8 mouse cellular contexts compared by ENCODE assay signal in genomic region chr2:32436686-32437372, GRCm38 (mm10). TPM values are rescaled to one million over a fixed set of nuclear protein-coding genes. Genes with fewer than 3 reads are reported as not detected.
DNase-seq lines count a peak whose midpoint lies in the region; ATAC-seq and TF ChIP-seq lines count a peak whose summit lies in the region.

No protein-coding gene starts in this region.

- H3K4me2 ChIP-seq in heart, embryonic 13.5 days: no peak overlapping the region
- H3K4me2 ChIP-seq in limb, embryonic 14.5 days (replicated peaks; ENCODE audit: low read depth, low read length, severe bottlenecking): no peak overlapping the region
- H3K4me2 ChIP-seq in neural tube, embryonic 15.5 days: no peak overlapping the region

- DNase-seq in heart, adult 2 months: peak in 1 of 2 experiments; percentile 34
- DNase-seq in heart, postnatal 25 days (ENCODE audit: low spot score): no peak
- no peak for DNase-seq in limb, embryonic 14.5 days (ENCODE audit: low spot score)
- no peak for DNase-seq in right cerebral cortex, adult 2 months (ENCODE audit: low spot score in 2 of 2)
- DNase-seq in frontal cortex, postnatal 14 days (ENCODE audit: low spot score in 2 of 2): no peak
- DNase-seq in cerebellum, postnatal 36 days: no peak

- 32% methylated on average over 3 of the region's 3 CpGs for WGBS in heart, adult 2 months
- 51% methylated on average over 3 of the region's 3 CpGs for WGBS in heart, embryonic 13.5 days
- 68% methylated on average over 3 of the region's 3 CpGs for WGBS in limb, embryonic 14.5 days
- WGBS in neural tube, embryonic 15.5 days: 55% methylated on average over 3 of the region's 3 CpGs

- H3K36me3 ChIP-seq in heart, adult 2 months (ENCODE audit: control insufficient read depth, insufficient read depth, low read length): peaks cover 6% of the 10 kb centered on the region
- H3K36me3 ChIP-seq in heart, embryonic 13.5 days: no peaks in the 10 kb centered on the region
- peaks cover under 1% of the 10 kb centered on the region; the same call in 1 of the 2 replicates for H3K36me3 ChIP-seq in limb, embryonic 14.5 days (ENCODE audit: control insufficient read depth, insufficient read depth, low read length)
- no peaks in the 10 kb centered on the region for H3K36me3 ChIP-seq in neural tube, embryonic 15.5 days

- TF ChIP-seq EP300 in heart, adult 2 months (IDR thresholded peaks at IDR 0.05; ENCODE audit: insufficient read depth, low read depth, low read length): 0 out of 2 replicates have a peak, but pooled peaks have one; percentile 32

- H3K4me1 ChIP-seq in heart, adult 2 months (ENCODE audit: control insufficient read depth, insufficient read depth, low read length): peaks cover 12% of the 10 kb centered on the region
- peaks cover 51% of the 10 kb centered on the region for H3K4me1 ChIP-seq in heart, embryonic 13.5 days
- 0 out of 2 replicates have a peak, but pooled peaks cover 7% of the 10 kb centered on the region for H3K4me1 ChIP-seq in limb, embryonic 14.5 days (ENCODE audit: control insufficient read depth, insufficient read depth, low read length)
- peaks cover 32% of the 10 kb centered on the region for H3K4me1 ChIP-seq in neural tube, embryonic 15.5 days

- H3K4me3 ChIP-seq in heart, adult 2 months: no peak overlapping the region
- no peak overlapping the region for H3K4me3 ChIP-seq in heart, embryonic 13.5 days
- H3K4me3 ChIP-seq in limb, embryonic 14.5 days (replicated peaks; ENCODE audit: low read length): no peak overlapping the region
- no peak overlapping the region for H3K4me3 ChIP-seq in neural tube, embryonic 15.5 days (replicated peaks)

- no peaks in the 10 kb centered on the region for H3K27me3 ChIP-seq in heart, adult 2 months (ENCODE audit: control insufficient read depth, insufficient read depth, low read length)
- no peaks in the 10 kb centered on the region for H3K27me3 ChIP-seq in heart, embryonic 13.5 days (replicated peaks)
- no peaks in the 10 kb centered on the region for H3K27me3 ChIP-seq in limb, embryonic 14.5 days (ENCODE audit: control insufficient read depth, insufficient read depth, low read length)
- no peaks in the 10 kb centered on the region for H3K27me3 ChIP-seq in neural tube, embryonic 15.5 days (replicated peaks)

- H3K79me2 ChIP-seq in heart, adult 2 months (replicated peaks; ENCODE audit: control insufficient read depth, insufficient read depth, low read length): peaks cover 2% of the 10 kb centered on the region; the same call in 1 of the 2 replicates

- no peak; the same call in 1 of the 2 replicates for ATAC-seq in heart, embryonic 13.5 days (ENCODE audit: extremely low read depth, insufficient number of reproducible peaks, low FRiP score, low TSS enrichment)
- no peak for ATAC-seq in limb, embryonic 14.5 days (ENCODE audit: low FRiP score, low read depth)
- ATAC-seq in neural tube, embryonic 15.5 days (ENCODE audit: low FRiP score): peak; percentile 63

- H3K27ac ChIP-seq in heart, adult 2 months: peak overlapping the region; percentile 47
- peak overlapping the region; percentile 84 for H3K27ac ChIP-seq in heart, embryonic 13.5 days (replicated peaks)
- H3K27ac ChIP-seq in limb, embryonic 14.5 days (replicated peaks; ENCODE audit: low read depth, low read length): 0 out of 2 replicates have a peak overlapping the region, but pooled peaks have one; percentile 0
- H3K27ac ChIP-seq in neural tube, embryonic 15.5 days (replicated peaks): peak overlapping the region; percentile 66

- H3K9ac ChIP-seq in heart, adult 2 months (ENCODE audit: low read depth, low read length): no peak overlapping the region
- peak overlapping the region; percentile 41 for H3K9ac ChIP-seq in heart, embryonic 13.5 days
- H3K9ac ChIP-seq in limb, embryonic 14.5 days (ENCODE audit: low read depth, low read length, severe bottlenecking): no peak overlapping the region
- no peak overlapping the region for H3K9ac ChIP-seq in neural tube, embryonic 15.5 days (replicated peaks)

- intact Hi-C loops in heart, adult 2 months (cut with DNase I): no loop called here
- intact Hi-C loops in heart, postnatal 25 days (cut with DNase I): no loop called here

- no peak for TF ChIP-seq POLR2A in heart, adult 2 months (IDR thresholded peaks at IDR 0.05; ENCODE audit: insufficient read depth, low read depth, low read length)
- no peak for TF ChIP-seq POLR2A in limb, embryonic 14.5 days (IDR thresholded peaks at IDR 0.05; ENCODE audit: borderline replicate concordance, extremely low read depth, insufficient read depth, insufficient read length)

- no peak for TF ChIP-seq CTCF in heart, adult 2 months (IDR thresholded peaks at IDR 0.05)

- no peaks in the 10 kb centered on the region for H3K9me3 ChIP-seq in heart, embryonic 13.5 days
- H3K9me3 ChIP-seq in limb, embryonic 14.5 days (ENCODE audit: control insufficient read depth, low read length): no peaks in the 10 kb centered on the region
- no peaks in the 10 kb centered on the region for H3K9me3 ChIP-seq in neural tube, embryonic 15.5 days (replicated peaks)

RNA-seq across cellular contexts. Expression of gene Naif1, which starts 13.4 kb away (rescaled TPM):
- total RNA-seq in heart, adult 2 months (2021): 1 to 10 TPM; 2.8 to 3.4 TPM
- polyA plus RNA-seq in heart, adult 2 months (2012; rRNA removed): 3.7 and 4.6 TPM in 2 replicates
- total RNA-seq in heart, postnatal 25 days (2021): 1 to 10 TPM; 3.4 to 4.2 TPM
- polyA plus RNA-seq in heart, embryonic 13.5 days (2015; fragmentation: Nextera tagmentation; extraction: Ambion mirVana): 4.2 and 5.0 TPM in 2 replicates
- 4.5 and 5.1 TPM in 2 replicates for polyA plus RNA-seq in limb, embryonic 14.5 days (2012; rRNA removed)
- polyA plus RNA-seq in limb, embryonic 14.5 days (2014; fragmentation: Nextera tagmentation; extraction: Ambion mirVana): 4.2 and 5.4 TPM in 2 replicates
- 4.4 and 5.3 TPM in 2 replicates for polyA plus RNA-seq in neural tube, embryonic 15.5 days (2015; fragmentation: Nextera tagmentation; extraction: Ambion mirVana)

RNA-seq across cellular contexts. Expression of gene Slc25a25, which starts 14.4 kb away (rescaled TPM):
- total RNA-seq in heart, adult 2 months (2021): 10 to 100 TPM in 1 of 2 experiments, 1 to 10 TPM in 1; 8.5 to 10.1 TPM
- polyA plus RNA-seq in heart, adult 2 months (2012; rRNA removed): 5.7 and 7.3 TPM in 2 replicates
- total RNA-seq in heart, postnatal 25 days (2021): 1 to 10 TPM; 5.6 to 7.5 TPM
- polyA plus RNA-seq in heart, embryonic 13.5 days (2015; fragmentation: Nextera tagmentation; extraction: Ambion mirVana): 10.7 and 10.9 TPM in 2 replicates
- polyA plus RNA-seq in limb, embryonic 14.5 days (2012; rRNA removed): 17.4 and 19.2 TPM in 2 replicates
- 12.7 and 15.1 TPM in 2 replicates for polyA plus RNA-seq in limb, embryonic 14.5 days (2014; fragmentation: Nextera tagmentation; extraction: Ambion mirVana)
- 51.4 and 58.8 TPM in 2 replicates for polyA plus RNA-seq in neural tube, embryonic 15.5 days (2015; fragmentation: Nextera tagmentation; extraction: Ambion mirVana)

RNA-seq across cellular contexts. Expression of gene Ptges2, which starts 41.1 kb away (rescaled TPM):
- total RNA-seq in heart, adult 2 months (2021): 10 to 100 TPM; 58.6 to 68.2 TPM
- polyA plus RNA-seq in heart, adult 2 months (2012; rRNA removed): 68.8 and 98.5 TPM in 2 replicates
- 10 to 100 TPM; 78.1 to 81.2 TPM for total RNA-seq in heart, postnatal 25 days (2021)
- 35.3 and 36.1 TPM in 2 replicates for polyA plus RNA-seq in heart, embryonic 13.5 days (2015; fragmentation: Nextera tagmentation; extraction: Ambion mirVana)
- 29.3 and 30.5 TPM in 2 replicates for polyA plus RNA-seq in limb, embryonic 14.5 days (2012; rRNA removed)
- 26.5 and 30.3 TPM in 2 replicates for polyA plus RNA-seq in limb, embryonic 14.5 days (2014; fragmentation: Nextera tagmentation; extraction: Ambion mirVana)
- polyA plus RNA-seq in neural tube, embryonic 15.5 days (2015; fragmentation: Nextera tagmentation; extraction: Ambion mirVana): 47.3 and 52.1 TPM in 2 replicates

RNA-seq across cellular contexts. Expression of gene Lcn2, which starts 48.8 kb away (rescaled TPM):
- 1 to 10 TPM; 4.1 to 6.9 TPM for total RNA-seq in heart, adult 2 months (2021)
- polyA plus RNA-seq in heart, adult 2 months (2012; rRNA removed): 6.6 and 11.3 TPM in 2 replicates
- total RNA-seq in heart, postnatal 25 days (2021): 1 to 10 TPM; 3.1 to 3.6 TPM
- 0.91 and 0.98 TPM in 2 replicates for polyA plus RNA-seq in heart, embryonic 13.5 days (2015; fragmentation: Nextera tagmentation; extraction: Ambion mirVana)
- 1.3 and 2.4 TPM in 2 replicates for polyA plus RNA-seq in limb, embryonic 14.5 days (2012; rRNA removed)
- 0.97 and 2.8 TPM in 2 replicates for polyA plus RNA-seq in limb, embryonic 14.5 days (2014; fragmentation: Nextera tagmentation; extraction: Ambion mirVana)
- 0.95 and 1.1 TPM in 2 replicates for polyA plus RNA-seq in neural tube, embryonic 15.5 days (2015; fragmentation: Nextera tagmentation; extraction: Ambion mirVana)

RNA-seq across cellular contexts. Expression of gene 1110008P14Rik, which starts 55.1 kb away (rescaled TPM):
- 10 to 100 TPM; 39.6 to 44.8 TPM for total RNA-seq in heart, adult 2 months (2021)
- 129 and 132 TPM in 2 replicates for polyA plus RNA-seq in heart, adult 2 months (2012; rRNA removed)
- 10 to 100 TPM; 47.7 to 49.6 TPM for total RNA-seq in heart, postnatal 25 days (2021)
- polyA plus RNA-seq in heart, embryonic 13.5 days (2015; fragmentation: Nextera tagmentation; extraction: Ambion mirVana): 47.5 and 49.0 TPM in 2 replicates
- 51.3 and 76.1 TPM in 2 replicates for polyA plus RNA-seq in limb, embryonic 14.5 days (2012; rRNA removed)
- polyA plus RNA-seq in limb, embryonic 14.5 days (2014; fragmentation: Nextera tagmentation; extraction: Ambion mirVana): 55.3 and 66.9 TPM in 2 replicates
- 163 and 195 TPM in 2 replicates for polyA plus RNA-seq in neural tube, embryonic 15.5 days (2015; fragmentation: Nextera tagmentation; extraction: Ambion mirVana)

Comparison
In these comparisons a context has a peak if more than half of its experiments do, and no peak if none do; other contexts are left out.
1. H3K27ac ChIP-seq: peak in every context shown above with its lines; median percentile 84 in heart, embryonic 13.5 days; 66 in neural tube, embryonic 15.5 days; 47 in heart, adult 2 months; 0 in limb, embryonic 14.5 days.